ENCODE assay signal across 19 mouse cellular contexts in genomic region chr8:114716546-114717255, GRCm38 (mm10).
DNase-seq lines count a peak whose midpoint lies in the region; ATAC-seq lines count a peak whose summit lies in the region.
"Had no signal": no experiment of that assay in that cellular context is flagged by ENCODE, and none has a peak within 500 bp of the region (broad histone marks: within the 10 kb centered on the region; RNA-seq: fewer than 3 reads in every experiment).

No protein-coding gene starts in this region.

- H3K27ac ChIP-seq in heart, embryonic 11.5 days (ENCODE audit: low read depth, low read length) = no peak overlapping the region
- H3K27ac ChIP-seq: embryonic facial prominence, embryonic 12.5 days; hindbrain, postnatal 0 days; layer of hippocampus, adult 2 months; midbrain, embryonic 13.5 days had no signal

- H3K4me3 ChIP-seq in heart, embryonic 11.5 days (ENCODE audit: low read depth, low read length) = no peak overlapping the region
- H3K4me3 ChIP-seq: embryonic facial prominence, embryonic 12.5 days; layer of hippocampus, adult 2 months; midbrain, embryonic 13.5 days had no signal

- peak; percentile 8 to 9 for DNase-seq in heart, adult 9 months (ENCODE audit: low spot score in 2 of 2)
- DNase-seq in thymus, postnatal 25 days = peak; percentile 1
- no peak for DNase-seq in thymus, postnatal 10 days (ENCODE audit: low spot score in 2 of 2)
- peak; percentile 47 for DNase-seq in fibroblast of lung, adult 2 months (ENCODE audit: low read depth)
- DNase-seq in skeletal muscle tissue, adult 2 months (ENCODE audit: low read depth, low spot score) = peak; percentile 61
- DNase-seq in right cerebral cortex, postnatal 4 days = no peak
- DNase-seq: cerebellum, adult 11 months; heart, postnatal 14 days; lung, embryonic 14.5 days; retina, postnatal 1 day had no signal

- H3K9me3 ChIP-seq in heart, embryonic 11.5 days (replicated peaks; ENCODE audit: control insufficient read depth, low read length) = no peaks in the 10 kb centered on the region
- H3K9me3 ChIP-seq: embryonic facial prominence, embryonic 12.5 days; midbrain, embryonic 13.5 days had no signal

- no peak for ATAC-seq in heart, embryonic 11.5 days (replicated peaks; ENCODE audit: insufficient number of reproducible peaks, low FRiP score, low TSS enrichment)
- no peak for ATAC-seq in megakaryocyte, adult 5-6 weeks (ENCODE audit: poor library complexity, severe bottlenecking)
- ATAC-seq: CD4-positive, CD25-positive, alpha-beta regulatory T cell, adult 4 months; forebrain, embryonic 14.5 days; hindbrain, postnatal 0 days; midbrain, embryonic 13.5 days; Patski had no signal

- 72% methylated on average over 14 of the region's 14 CpGs for WGBS in heart, embryonic 11.5 days (ENCODE audit: insufficient replicate concordance)

- H3K9ac ChIP-seq in heart, embryonic 11.5 days (ENCODE audit: low read depth, low read length) = no peak overlapping the region
- H3K9ac ChIP-seq: embryonic facial prominence, embryonic 12.5 days; lung, embryonic 14.5 days; midbrain, embryonic 13.5 days had no signal

- H3K4me1 ChIP-seq in heart, embryonic 11.5 days (ENCODE audit: control insufficient read depth, insufficient read depth, low read length) = no peaks in the 10 kb centered on the region
- H3K4me1 ChIP-seq: embryonic facial prominence, embryonic 12.5 days; midbrain, embryonic 13.5 days had no signal

- H3K4me2 ChIP-seq in heart, embryonic 11.5 days = no peak overlapping the region
- H3K4me2 ChIP-seq: embryonic facial prominence, embryonic 12.5 days; lung, embryonic 14.5 days; midbrain, embryonic 13.5 days had no signal

- no peaks in the 10 kb centered on the region for H3K27me3 ChIP-seq in heart, embryonic 11.5 days (ENCODE audit: control insufficient read depth, insufficient read depth, low read length)
- H3K27me3 ChIP-seq: embryonic facial prominence, embryonic 12.5 days; midbrain, embryonic 13.5 days; Patski had no signal

- H3K36me3 ChIP-seq in heart, embryonic 11.5 days (ENCODE audit: control insufficient read depth, insufficient read depth, low read length) = no peaks in the 10 kb centered on the region
- H3K36me3 ChIP-seq: embryonic facial prominence, embryonic 12.5 days; midbrain, embryonic 13.5 days had no signal

Comparison
In these comparisons a context has a peak if more than half of its experiments do, and no peak if none do; other contexts are left out.
1. DNase-seq: peak in heart, adult 9 months (2 of 2), thymus, postnatal 25 days (single experiment), fibroblast of lung, adult 2 months (single experiment) and skeletal muscle tissue, adult 2 months (single experiment); none in thymus, postnatal 10 days (0 of 2) and right cerebral cortex, postnatal 4 days (single experiment).